Mouse (Mus musculus): ENCODE data around the gene Arel1.
A peak's percentile ranks its signal among the peaks of the same experiment; 100 is the strongest.

Gene Arel1

GRCm38 (mm10) chr12:84970428-84971096 is at the start of gene Arel1, which contains the start of gene Fcf1:
Gene Arel1 (minus strand): TSS chr12:84970900.
Gene Fcf1 (plus strand): TSS chr12:84970897.
- DNase-seq, result peak; percentile 82

GRCm38 (mm10) chr12:85012185-85012584 is 41.5 kb upstream of the Arel1 start:
- no peak for DNase-seq

GRCm38 (mm10) chr12:85010541-85010940 is 39.8 kb upstream of the Arel1 start:
- DNase-seq, result no peak

- no peak for DNase-seq
Observed at GRCm38 (mm10) chr12:85009776-85010175, 39.1 kb upstream of the Arel1 start.

GRCm38 (mm10) chr12:85007021-85007420 is 36.3 kb upstream of the Arel1 start:
- DNase-seq, result no peak

- no peak for DNase-seq
Observed at GRCm38 (mm10) chr12:85006206-85006605, 35.5 kb upstream of the Arel1 start.

GRCm38 (mm10) chr12:84999053-84999452 is 28.4 kb upstream of the Arel1 start:
- DNase-seq, result no peak

GRCm38 (mm10) chr12:84996501-84997398 is 26.1 kb upstream of the Arel1 start:
- DNase-seq, result peak; percentile 53

GRCm38 (mm10) chr12:84996083-84996496 is 25.4 kb upstream of the Arel1 start, which contains the start of gene Ylpm1:
Gene Ylpm1 (plus strand): TSS chr12:84996321.
- peak; percentile 98 for DNase-seq

- peak; percentile 10 for DNase-seq
Observed at GRCm38 (mm10) chr12:84995112-84995761, 24.5 kb upstream of the Arel1 start.

GRCm38 (mm10) chr12:84989456-84989855 is 18.8 kb upstream of the Arel1 start:
- DNase-seq, result no peak

- DNase-seq, result no peak
Observed at GRCm38 (mm10) chr12:84979264-84979862, 8.7 kb upstream of the Arel1 start.

- DNase-seq, result no peak
Observed at GRCm38 (mm10) chr12:84969656-84970427, 858 bp downstream of the Arel1 start.

GRCm38 (mm10) chr12:84968831-84969655 is 1.7 kb downstream of the Arel1 start:
- no peak for DNase-seq

GRCm38 (mm10) chr12:84962606-84963005 is 8.1 kb downstream of the Arel1 start:
- no peak for DNase-seq

- no peak for DNase-seq
Observed at GRCm38 (mm10) chr12:84958794-84959356, 11.8 kb downstream of the Arel1 start.

- DNase-seq, result no peak
Observed at GRCm38 (mm10) chr12:84956317-84956716, 14.4 kb downstream of the Arel1 start.

GRCm38 (mm10) chr12:84952351-84952750 is 18.3 kb downstream of the Arel1 start:
- DNase-seq, result no peak

GRCm38 (mm10) chr12:84951531-84951930 is 19.2 kb downstream of the Arel1 start:
- no peak for DNase-seq

- DNase-seq, result no peak
Observed at GRCm38 (mm10) chr12:84950763-84951162, 19.9 kb downstream of the Arel1 start.

All from cerebellum, adult 11 months (tissue).